Mouse (Mus musculus): ENCODE measurements around the gene Gm21677. TPM values are rescaled to one million over a fixed set of nuclear protein-coding genes. Genes with fewer than 3 reads are reported as not detected.

The Gm21677 gene
- not detected in 2 replicates for polyA plus RNA-seq (2012; rRNA removed; ENCODE audit: low replicate concordance)

DNA sequence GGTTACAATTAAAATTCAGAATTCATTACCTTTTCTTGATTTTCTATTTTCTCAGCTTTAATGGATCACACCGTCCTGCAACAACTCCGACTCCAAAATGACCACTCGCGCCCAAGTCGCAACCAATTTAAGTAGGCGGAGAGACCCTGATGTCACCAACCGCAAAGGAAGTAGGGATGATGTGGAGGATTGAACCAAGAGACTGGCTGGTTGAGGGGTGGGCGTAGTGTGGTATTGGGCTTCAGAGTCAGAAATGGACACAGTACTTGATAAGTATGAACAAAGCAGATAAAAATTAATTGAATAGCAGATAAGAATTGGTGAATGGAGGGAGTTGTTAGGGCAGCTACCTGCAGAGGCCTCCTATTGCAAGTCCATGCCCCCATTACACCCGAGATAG is at the start of gene Gm21677:
Gene Gm21677, minus strand, starts transcription at position 101 of the 400 bp plus-strand sequence.

DNA sequence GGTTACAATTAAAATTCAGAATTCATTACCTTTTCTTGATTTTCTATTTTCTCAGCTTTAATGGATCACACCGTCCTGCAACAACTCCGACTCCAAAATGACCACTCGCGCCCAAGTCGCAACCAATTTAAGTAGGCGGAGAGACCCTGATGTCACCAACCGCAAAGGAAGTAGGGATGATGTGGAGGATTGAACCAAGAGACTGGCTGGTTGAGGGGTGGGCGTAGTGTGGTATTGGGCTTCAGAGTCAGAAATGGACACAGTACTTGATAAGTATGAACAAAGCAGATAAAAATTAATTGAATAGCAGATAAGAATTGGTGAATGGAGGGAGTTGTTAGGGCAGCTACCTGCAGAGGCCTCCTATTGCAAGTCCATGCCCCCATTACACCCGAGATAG is 39.0 kb upstream of the Gm21677 start, which contains the start of gene Gm21693:
Gene Gm21693, minus strand, starts transcription at position 101 of the 400 bp plus-strand sequence.

Other genes starting within 250 kb of the Gm21677 start
- not detected in 2 replicates for gene Gm21693, start 38.9 kb upstream of the Gm21677 start, polyA plus RNA-seq (2012; rRNA removed; ENCODE audit: low replicate concordance)
- not detected in 2 replicates for gene Gm21704, start 103.7 kb upstream of the Gm21677 start, polyA plus RNA-seq (2012; rRNA removed; ENCODE audit: low replicate concordance)
- not detected in 2 replicates for gene Gm21708, start 103.7 kb upstream of the Gm21677 start, polyA plus RNA-seq (2012; rRNA removed; ENCODE audit: low replicate concordance)

Measured in subcutaneous adipose tissue, adult 2 months (tissue).